Mouse (Mus musculus) neural tube, embryonic 14.5 days (tissue): ENCODE measurements at regions not wholly inside any gene's neighbourhood (a gene's known extent, or its start where the extent isn't known, plus 50 kb on each side); places are given as distances from the start of the nearest gene placed in this dataset.

ENCODE experiments used
- ATAC-seq: fragments of 200-750 bp; cut with Nextera tagmentation; 2 replicates; pipeline ENCODE4 v1.8.0; 2017; ENCODE audit warnings: low read depth, mild to moderate bottlenecking, moderate TSS enrichment, moderate library complexity
- H3K27ac ChIP-seq: fragments of 300-500 bp; sonication (generic); 2 replicates; pipeline ENCODE4 v1.5.1; 2014; ENCODE audit warnings: low read depth, mild to moderate bottlenecking, control low read depth, low read length, moderate library complexity, mixed read lengths
- H3K27me3 ChIP-seq: fragments of 300-500 bp; sonication (generic); 2 replicates; pipeline ENCODE4 v1.6.1; 2014; ENCODE audit warnings: low read length; ENCODE audit not compliant: control insufficient read depth, insufficient read depth
- H3K36me3 ChIP-seq: fragments of 300-500 bp; sonication (generic); 2 replicates; pipeline ENCODE4 v1.6.1; 2014; ENCODE audit warnings: low read length, mixed read lengths; ENCODE audit not compliant: control insufficient read depth, insufficient read depth
- H3K4me1 ChIP-seq: fragments of 300-500 bp; sonication (generic); 2 replicates; pipeline ENCODE4 v1.6.1; 2014; ENCODE audit warnings: low read length; ENCODE audit not compliant: control insufficient read depth, insufficient read depth
- H3K4me2 ChIP-seq: fragments of 300-500 bp; sonication (generic); 2 replicates; pipeline ENCODE4 v1.6.1; 2014; ENCODE audit warnings: mild to moderate bottlenecking, low read depth, low read length, control low read depth
- H3K4me3 ChIP-seq: fragments of 300-500 bp; sonication (generic); 2 replicates; pipeline ENCODE4 v1.5.1; 2014; ENCODE audit warnings: low read depth, low read length, control low read depth, mixed read lengths
- H3K9ac ChIP-seq: fragments of 300-500 bp; sonication (generic); replicated peaks from 2 replicates; pipeline ENCODE4 v1.6.1; 2014; ENCODE audit warnings: low read depth, mild to moderate bottlenecking, control low read depth, low read length, mixed read lengths
- H3K9me3 ChIP-seq: fragments of 300-500 bp; sonication (generic); 2 replicates; pipeline ENCODE4 v1.6.1; 2016; ENCODE audit warnings: low read length; ENCODE audit not compliant: control insufficient read depth
- WGBS: fragments of 180-500 bp; shearing (Covaris S2); extraction: QIAGEN DNeasy Blood & Tissue Kit; methylation state at CpG from one replicate; pipeline ENCODE4 v1.1.7; 2014; 5-methylcytosine and 5-hydroxymethylcytosine counted together

- no peaks in the 10 kb centered on the region for H3K9me3 ChIP-seq
- H3K4me1 ChIP-seq: no peaks in the 10 kb centered on the region
- ATAC-seq: no peak
- no peak overlapping the region for H3K4me3 ChIP-seq
- no peaks in the 10 kb centered on the region for H3K36me3 ChIP-seq
- H3K27me3 ChIP-seq: no peaks in the 10 kb centered on the region
- H3K4me2 ChIP-seq: no peak overlapping the region
- H3K27ac ChIP-seq: no peak overlapping the region
- WGBS: 37% methylated on average over 3 of the region's 3 CpGs
- H3K9ac ChIP-seq: no peak overlapping the region
Observed at GRCm38 (mm10) chr8:102983220-102983909, 197.9 kb upstream of the Cdh11 start.

DNA sequence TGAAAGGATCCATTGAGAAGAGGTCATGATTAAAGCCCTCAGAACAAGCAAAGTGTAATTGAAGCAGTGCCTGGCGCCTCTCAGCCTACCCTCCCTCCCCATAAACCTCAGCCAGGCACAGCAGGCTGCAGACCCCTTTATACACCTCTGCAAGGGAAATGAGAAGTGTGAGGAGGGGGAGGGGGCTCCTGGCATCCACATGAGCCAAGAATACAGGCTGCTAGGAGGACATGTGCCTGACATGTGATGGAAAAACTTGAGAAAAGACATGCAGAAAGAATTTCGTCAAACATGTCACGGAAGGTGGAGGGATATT is 198.4 kb upstream of the Cdh11 start:
- Histone ChIP-seq H3K36me3 (no peaks in the 10 kb centered on the region), H3K4me1 (no peaks in the 10 kb centered on the region), H3K27ac (no peak overlapping the region), H3K4me3 (no peak overlapping the region), H3K27me3 (no peaks in the 10 kb centered on the region), H3K9me3 (no peaks in the 10 kb centered on the region), H3K4me2 (no peak overlapping the region), H3K9ac (no peak overlapping the region)
- no peak for ATAC-seq
- WGBS: 46% methylated on average over 3 of the region's 3 CpGs

- Histone ChIP-seq H3K9me3 (no peaks in the 10 kb centered on the region), H3K36me3 (no peaks in the 10 kb centered on the region), H3K4me2 (no peak overlapping the region), H3K27me3 (no peaks in the 10 kb centered on the region), H3K4me1 (no peaks in the 10 kb centered on the region), H3K4me3 (no peak overlapping the region), H3K27ac (no peak overlapping the region), H3K9ac (no peak overlapping the region)
- no peak for ATAC-seq
- WGBS: 36% methylated on average over 2 of the region's 2 CpGs
Observed at GRCm38 (mm10) chr8:103007284-103007984, 222.0 kb upstream of the Cdh11 start.

DNA sequence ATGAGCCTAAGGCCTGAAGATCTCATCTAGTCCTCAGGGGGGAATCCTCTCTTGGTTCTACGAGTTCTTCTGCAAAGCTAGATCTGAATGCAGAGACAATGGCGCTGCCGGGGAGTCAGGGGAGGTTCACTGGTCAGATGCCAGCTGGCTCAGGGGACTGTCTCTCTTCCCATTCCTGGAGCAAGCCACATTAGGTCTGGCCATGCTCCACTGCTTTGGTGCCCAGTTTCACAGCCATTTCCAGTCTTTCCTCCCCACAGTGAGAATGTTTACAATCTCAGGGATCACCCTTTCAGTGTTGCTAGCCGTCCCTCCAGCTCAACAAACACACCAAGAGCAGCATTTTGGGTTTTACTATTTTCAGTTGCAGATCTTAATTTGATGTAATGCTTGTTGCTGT is 233.7 kb upstream of the Cdh11 start:
- WGBS: 70% methylated on average over 4 of the region's 4 CpGs
- Histone ChIP-seq H3K27ac (no peak overlapping the region), H3K9ac (no peak overlapping the region), H3K36me3 (no peaks in the 10 kb centered on the region), H3K4me1 (no peaks in the 10 kb centered on the region), H3K9me3 (no peaks in the 10 kb centered on the region), H3K27me3 (no peaks in the 10 kb centered on the region), H3K4me2 (no peak overlapping the region), H3K4me3 (no peak overlapping the region)
- no peak for ATAC-seq

- Histone ChIP-seq H3K27me3 (no peaks in the 10 kb centered on the region), H3K9ac (no peak overlapping the region), H3K36me3 (no peaks in the 10 kb centered on the region), H3K4me3 (no peak overlapping the region), H3K27ac (no peak overlapping the region), H3K4me2 (no peak overlapping the region), H3K4me1 (no peaks in the 10 kb centered on the region), H3K9me3 (no peaks in the 10 kb centered on the region)
- 71% methylated on average over 1 of the region's 1 CpGs for WGBS
- ATAC-seq: no peak
Observed at GRCm38 (mm10) chr8:103023237-103023636, 237.8 kb upstream of the Cdh11 start.

DNA sequence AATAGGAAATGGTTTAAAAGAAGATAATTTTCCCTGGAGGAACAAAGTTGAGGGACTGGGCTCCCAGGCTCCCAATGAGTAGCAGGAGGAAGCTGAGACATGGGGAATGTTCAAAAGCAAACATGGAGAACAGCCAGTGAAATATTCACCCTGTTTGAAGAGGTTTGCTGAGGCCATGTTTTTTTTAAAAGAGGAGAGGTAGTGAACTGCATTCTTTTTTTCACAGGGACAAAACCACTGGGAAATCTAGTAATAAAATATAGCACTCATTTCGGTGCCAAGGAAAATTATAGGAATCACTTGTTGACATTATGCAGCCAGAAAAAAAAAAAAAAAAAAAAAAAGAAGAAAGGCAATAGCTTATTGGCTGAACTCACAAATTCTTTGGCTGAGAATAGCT is 246.3 kb upstream of the Cdh11 start:
- Histone ChIP-seq H3K27me3 (no peaks in the 10 kb centered on the region), H3K27ac (no peak overlapping the region), H3K4me1 (no peaks in the 10 kb centered on the region), H3K4me3 (no peak overlapping the region), H3K36me3 (no peaks in the 10 kb centered on the region), H3K9ac (no peak overlapping the region), H3K9me3 (no peaks in the 10 kb centered on the region), H3K4me2 (no peak overlapping the region)
- ATAC-seq: no peak
- 74% methylated on average over 1 of the region's 1 CpGs for WGBS

DNA sequence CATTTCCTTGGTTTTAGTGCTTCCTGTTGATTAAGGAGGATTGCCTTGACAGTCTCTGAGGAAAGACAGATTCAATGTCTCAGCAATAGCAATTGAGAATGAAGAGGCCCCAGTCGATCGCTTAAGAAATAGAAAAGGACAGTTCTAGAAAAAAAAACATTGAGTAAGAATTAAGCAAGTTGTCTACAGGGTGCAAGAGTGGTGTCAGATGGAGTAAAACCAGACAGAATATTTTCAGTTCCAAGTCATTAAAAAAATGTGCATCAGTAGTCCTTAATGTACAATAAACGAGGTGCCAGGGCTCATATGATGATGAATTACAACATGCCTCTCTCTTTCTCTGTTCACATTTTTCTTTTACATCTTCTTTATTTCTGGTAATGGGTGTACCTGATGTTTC is 248.5 kb upstream of the Cdh11 start:
- 25% methylated on average over 3 of the region's 3 CpGs for WGBS
- H3K9ac ChIP-seq: no peak overlapping the region
- no peaks in the 10 kb centered on the region for H3K4me1 ChIP-seq
- H3K4me2 ChIP-seq: no peak overlapping the region
- H3K9me3 ChIP-seq: no peaks in the 10 kb centered on the region
- H3K27ac ChIP-seq: no peak overlapping the region
- no peak for ATAC-seq
- H3K36me3 ChIP-seq: no peaks in the 10 kb centered on the region
- no peak overlapping the region for H3K4me3 ChIP-seq
- no peaks in the 10 kb centered on the region for H3K27me3 ChIP-seq

DNA sequence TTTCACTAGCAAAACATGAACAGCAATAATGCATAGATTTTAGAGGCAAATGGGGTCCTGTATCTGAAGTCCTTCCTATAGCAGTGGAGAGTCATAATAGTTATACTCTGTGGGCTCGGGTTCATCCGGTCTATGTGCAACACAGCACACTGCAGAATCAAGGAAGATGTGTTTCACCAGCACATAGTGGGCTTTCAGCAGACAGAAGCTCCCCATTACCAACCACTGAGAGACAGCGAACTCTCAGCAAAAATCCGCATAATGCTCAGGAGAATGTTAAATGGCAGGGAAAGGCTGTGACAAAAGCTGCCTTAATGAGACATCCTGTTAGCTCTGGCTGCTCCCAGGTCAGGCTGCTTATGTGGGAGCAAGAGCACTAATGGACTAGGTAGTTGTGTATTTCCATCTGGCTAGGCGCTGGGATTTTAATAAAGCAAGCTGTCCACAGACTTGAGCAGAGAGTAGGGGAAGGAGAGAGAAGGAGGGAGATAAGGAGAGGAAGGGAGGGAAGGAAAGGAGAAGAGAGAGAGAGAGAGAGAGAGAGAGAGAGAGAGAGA is 286.7 kb upstream of the Cdh11 start:
- Histone ChIP-seq H3K9ac (no peak overlapping the region), H3K4me1 (no peaks in the 10 kb centered on the region), H3K36me3 (no peaks in the 10 kb centered on the region), H3K27me3 (no peaks in the 10 kb centered on the region), H3K27ac (no peak overlapping the region), H3K4me3 (no peak overlapping the region), H3K9me3 (no peaks in the 10 kb centered on the region), H3K4me2 (no peak overlapping the region)
- WGBS: 67% methylated on average over 5 of the region's 5 CpGs
- no peak for ATAC-seq

- no peaks in the 10 kb centered on the region for H3K27me3 ChIP-seq
- no peaks in the 10 kb centered on the region for H3K36me3 ChIP-seq
- no peak overlapping the region for H3K27ac ChIP-seq
- no peaks in the 10 kb centered on the region for H3K4me1 ChIP-seq
- H3K4me2 ChIP-seq: no peak overlapping the region
- no peak for ATAC-seq
- no peak overlapping the region for H3K4me3 ChIP-seq
- H3K9me3 ChIP-seq: no peaks in the 10 kb centered on the region
- WGBS: 56% methylated on average over 1 of the region's 1 CpGs
- no peak overlapping the region for H3K9ac ChIP-seq
Observed at GRCm38 (mm10) chr8:103072646-103073045, 287.2 kb upstream of the Cdh11 start.
